Mouse (Mus musculus) kidney, embryonic 16.5 days (tissue): Measurements from ENCODE around the gene Klrd1. TPM values are rescaled to one million over a fixed set of nuclear protein-coding genes. Genes with fewer than 3 reads are reported as not detected.
"Not testable (repeated sequence)": the region's sequence is repeated elsewhere in the genome, so short reads cannot be mapped to it uniquely, and the experiment has no call there.

Source experiments
- ATAC-seq: fragments of 200-750 bp; cut with Nextera tagmentation; 2 replicates; pipeline ENCODE4 v1.8.0; 2017; ENCODE audit warnings: moderate TSS enrichment; ENCODE audit not compliant: low FRiP score, low TSS enrichment
- H3K27ac ChIP-seq: fragments of 300-500 bp; sonication (generic); 2 replicates; pipeline ENCODE4 v1.5.1; 2014; ENCODE audit warnings: low read length
- H3K27me3 ChIP-seq: fragments of 300-500 bp; sonication (generic); 2 replicates; pipeline ENCODE4 v1.6.1; 2014; ENCODE audit warnings: low read length, control low read depth, mixed read lengths; ENCODE audit not compliant: insufficient read depth
- H3K36me3 ChIP-seq: fragments of 300-500 bp; sonication (generic); 2 replicates; pipeline ENCODE4 v1.6.1; 2014; ENCODE audit warnings: low read length, control low read depth, mixed read lengths; ENCODE audit not compliant: insufficient read depth
- H3K4me1 ChIP-seq: fragments of 300-500 bp; sonication (generic); 2 replicates; pipeline ENCODE4 v1.6.1; 2014; ENCODE audit warnings: low read length, control low read depth, mixed read lengths; ENCODE audit not compliant: insufficient read depth
- H3K4me2 ChIP-seq: fragments of 300-500 bp; sonication (generic); replicated peaks from 2 replicates; pipeline ENCODE4 v1.6.1; 2014; ENCODE audit warnings: low read depth, low read length
- H3K4me3 ChIP-seq: fragments of 300-500 bp; sonication (generic); 2 replicates; pipeline ENCODE4 v1.5.1; 2014; ENCODE audit warnings: mild to moderate bottlenecking, low read length
- H3K9ac ChIP-seq: fragments of 300-500 bp; sonication (generic); replicated peaks from 2 replicates; pipeline ENCODE4 v1.6.1; 2014; ENCODE audit warnings: low read length
- H3K9me3 ChIP-seq: fragments of 300-500 bp; sonication (generic); 2 replicates; pipeline ENCODE4 v1.6.1; 2016; ENCODE audit warnings: low read length, control low read depth
- WGBS: fragments of 180-500 bp; shearing (Covaris S2); extraction: QIAGEN DNeasy Blood & Tissue Kit; methylation state at CpG from one replicate; pipeline ENCODE4 v1.1.7; 2014; 5-methylcytosine and 5-hydroxymethylcytosine counted together
- polyA plus RNA-seq: library from polyadenylated mRNA; unstranded; fragments of >200 nt; fragmentation: Nextera tagmentation; extraction: Ambion mirVana; gene quantifications from 2 replicates; pipeline ENCODE4 v1.2.1, GENCODE M21; 2015

The Klrd1 gene
- polyA plus RNA-seq, 1 experiment from 2014 or later = 0.32 TPM

DNA sequence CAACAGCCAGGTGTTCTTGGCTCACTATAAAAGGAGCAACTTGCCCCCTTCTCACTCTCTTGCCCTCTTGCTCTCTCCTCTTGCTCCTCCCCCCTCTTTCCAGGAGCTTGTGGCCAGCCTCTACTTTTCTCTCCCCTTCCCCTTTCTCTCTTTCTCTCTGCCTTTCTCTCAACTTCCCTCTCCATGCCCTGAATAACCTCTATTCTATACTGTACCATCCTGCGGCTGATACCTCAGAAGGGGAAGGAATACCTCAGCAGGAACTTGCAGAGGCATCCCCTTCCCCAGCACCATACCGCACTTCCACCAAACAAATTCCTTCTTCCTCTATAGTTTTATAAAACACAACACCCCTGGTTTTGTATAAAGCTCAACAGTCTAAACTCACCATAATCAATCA, 26.3 kb upstream of the Klrd1 start:
- Histone ChIP-seq H3K36me3 (no peaks in the 10 kb centered on the region), H3K4me3 (no peak overlapping the region), H3K9ac (no peak overlapping the region), H3K4me1 (no peaks in the 10 kb centered on the region), H3K4me2 (no peak overlapping the region), H3K27ac (no peak overlapping the region), H3K27me3 (no peaks in the 10 kb centered on the region), H3K9me3 (no peaks in the 10 kb centered on the region)
- WGBS = 79% methylated on average over 2 of the region's 2 CpGs
- ATAC-seq = no peak

GRCm38 (mm10) chr6:129575315-129575714, 16.3 kb upstream of the Klrd1 start:
- Histone ChIP-seq H3K4me3 (no peak overlapping the region), H3K36me3 (no peaks in the 10 kb centered on the region), H3K9ac (no peak overlapping the region), H3K27me3 (no peaks in the 10 kb centered on the region), H3K4me2 (no peak overlapping the region), H3K9me3 (no peaks in the 10 kb centered on the region), H3K27ac (no peak overlapping the region), H3K4me1 (no peaks in the 10 kb centered on the region)
- WGBS = 14% methylated on average over 2 of the region's 2 CpGs
- ATAC-seq = no peak

- Histone ChIP-seq H3K4me2 (no peak within 1 kb of the TSS), H3K27me3 (no peaks in the 10 kb centered on the region), H3K9ac (no peak within 1 kb of the TSS), H3K27ac (no peak within 1 kb of the TSS), H3K4me1 (no peaks in the 10 kb centered on the region), H3K9me3 (no peaks in the 10 kb centered on the region), H3K36me3 (no peaks in the 10 kb centered on the region), H3K4me3 (no peak within 1 kb of the TSS)
- WGBS = 94% methylated on average over 8 of the region's 8 CpGs
- ATAC-seq = no peak
These were observed 14.0 kb upstream of the Klrd1 start, which contains the start of gene Klre1 for GRCm38 (mm10) chr6:129577605-129578004. TSS of gene Klre1 (plus strand) at chr6:129577905.

- Histone ChIP-seq H3K27ac (no peak overlapping the region), H3K9me3 (no peaks in the 10 kb centered on the region), H3K4me3 (no peak overlapping the region), H3K27me3 (no peaks in the 10 kb centered on the region), H3K36me3 (no peaks in the 10 kb centered on the region), H3K9ac (no peak overlapping the region), H3K4me1 (no peaks in the 10 kb centered on the region), H3K4me2 (no peak overlapping the region)
- ATAC-seq = no peak
- WGBS = 58% methylated on average over 4 of the region's 4 CpGs
These were observed 10.3 kb upstream of the Klrd1 start for GRCm38 (mm10) chr6:129581274-129581673.

DNA sequence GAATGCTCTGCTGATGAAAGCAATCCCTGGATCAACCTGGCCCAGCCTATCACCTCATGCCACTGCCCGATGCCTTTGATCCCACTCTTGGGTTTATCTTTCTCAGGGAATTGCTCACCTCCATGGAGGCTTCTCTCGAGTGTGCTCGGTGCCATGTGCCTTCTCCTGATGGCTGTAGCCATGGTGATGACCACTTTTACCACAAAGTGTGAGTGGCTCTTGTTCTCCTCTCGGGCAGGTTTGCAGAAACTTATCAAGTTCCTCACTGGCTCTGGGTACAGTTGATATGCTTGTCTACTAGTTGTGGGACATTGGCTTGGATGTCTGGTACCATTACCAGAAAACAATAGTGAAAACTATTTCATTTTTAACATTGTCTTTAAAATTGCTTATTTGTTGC, 9.7 kb upstream of the Klrd1 start:
- H3K4me2 ChIP-seq = no peak overlapping the region
- no peaks in the 10 kb centered on the region for H3K9me3 ChIP-seq
- H3K4me1 ChIP-seq = no peaks in the 10 kb centered on the region
- no peaks in the 10 kb centered on the region for H3K36me3 ChIP-seq
- WGBS = 76% methylated on average over 4 of the region's 4 CpGs
- H3K27ac ChIP-seq = no peak overlapping the region
- ATAC-seq = no peak
- no peaks in the 10 kb centered on the region for H3K27me3 ChIP-seq
- no peak overlapping the region for H3K9ac ChIP-seq
- no peak overlapping the region for H3K4me3 ChIP-seq

- no peak overlapping the region for H3K27ac ChIP-seq
- H3K9me3 ChIP-seq = no peaks in the 10 kb centered on the region
These were observed 8.6 kb upstream of the Klrd1 start for GRCm38 (mm10) chr6:129583014-129583413.

GRCm38 (mm10) chr6:129608372-129608771, 16.8 kb downstream of the Klrd1 start:
- H3K9me3 ChIP-seq = no peaks in the 10 kb centered on the region
- H3K27me3 ChIP-seq = no peaks in the 10 kb centered on the region
- H3K4me2 ChIP-seq = no peak overlapping the region
- H3K4me3 ChIP-seq = no peak overlapping the region
- no peak for ATAC-seq
- H3K27ac ChIP-seq = no peak overlapping the region
- H3K36me3 ChIP-seq = no peaks in the 10 kb centered on the region
- H3K4me1 ChIP-seq = no peaks in the 10 kb centered on the region
- no peak overlapping the region for H3K9ac ChIP-seq

More at GRCm38 (mm10) chr6:129583014-129583413, 8.6 kb upstream of the Klrd1 start:
- no peak overlapping the region for H3K4me2 ChIP-seq
- H3K36me3 ChIP-seq = no peaks in the 10 kb centered on the region
- no peak overlapping the region for H3K9ac ChIP-seq
- WGBS = 80% methylated on average over 3 of the region's 3 CpGs
- no peaks in the 10 kb centered on the region for H3K4me1 ChIP-seq
- ATAC-seq = no peak
- no peak overlapping the region for H3K4me3 ChIP-seq
- H3K27me3 ChIP-seq = no peaks in the 10 kb centered on the region

- H3K36me3 ChIP-seq = no peaks in the 10 kb centered on the region
- H3K9ac ChIP-seq = no peak within 1 kb of the TSS
- no peaks in the 10 kb centered on the region for H3K27me3 ChIP-seq
- no peaks in the 10 kb centered on the region for H3K9me3 ChIP-seq
- no peak within 1 kb of the TSS for H3K4me2 ChIP-seq
- 75% methylated on average over 4 of the region's 4 CpGs for WGBS
- no peak within 1 kb of the TSS for H3K27ac ChIP-seq
- no peaks in the 10 kb centered on the region for H3K4me1 ChIP-seq
- no peak within 1 kb of the TSS for H3K4me3 ChIP-seq
- ATAC-seq = no peak
These were observed 32.2 kb downstream of the Klrd1 start, which contains the start of gene Klrk1 for GRCm38 (mm10) chr6:129623735-129624134. TSS of gene Klrk1 (minus strand) at chr6:129623864.

DNA sequence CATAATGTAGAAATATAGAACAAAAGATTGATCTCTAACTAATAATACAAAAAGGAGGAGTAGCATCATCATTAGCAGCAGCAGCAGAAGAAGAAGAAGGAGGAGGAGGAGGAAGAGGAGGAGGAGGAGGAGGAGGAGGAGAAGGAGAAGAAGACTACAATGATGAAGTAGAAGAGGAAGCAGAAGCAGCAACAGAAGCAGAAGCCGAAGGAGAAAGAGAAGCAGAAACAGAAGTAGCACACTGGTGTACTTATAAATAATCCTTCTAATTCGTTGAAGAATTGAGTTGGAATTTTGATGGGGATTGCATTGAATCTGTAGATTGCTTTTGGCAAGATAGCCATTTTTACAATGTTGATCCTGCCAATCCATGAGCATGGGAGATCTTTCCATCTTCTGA, 39.5 kb downstream of the Klrd1 start:
- not testable (repeated sequence) for H3K9me3 ChIP-seq, H3K27me3 ChIP-seq, H3K4me2 ChIP-seq, H3K36me3 ChIP-seq, H3K27ac ChIP-seq, H3K9ac ChIP-seq, ATAC-seq, H3K4me3 ChIP-seq, H3K4me1 ChIP-seq
- 81% methylated on average over 2 of the region's 2 CpGs for WGBS

DNA sequence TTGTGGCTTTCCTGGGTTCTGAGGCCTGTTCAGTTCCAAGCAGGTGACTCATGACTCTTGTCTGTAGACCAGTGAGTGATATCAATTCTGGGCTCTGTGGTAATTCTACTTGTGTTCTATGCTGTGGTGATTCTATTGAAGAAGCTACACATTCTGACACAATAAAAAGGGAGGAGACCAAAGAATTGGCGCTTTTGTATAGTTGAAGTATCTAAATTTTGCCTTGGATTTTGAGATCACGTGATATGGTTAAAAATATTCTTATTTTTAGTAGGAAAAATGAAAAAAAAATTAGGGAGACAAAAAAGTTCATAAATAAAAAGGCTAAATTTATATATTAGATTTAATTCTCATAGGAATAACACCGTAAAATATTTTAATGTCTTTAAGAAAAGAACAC, 51.7 kb downstream of the Klrd1 start, which contains the start of gene Klrc3:
Gene Klrc3, minus strand, starts transcription at position 101 of the 400 bp plus-strand sequence.
- not testable (repeated sequence) for H3K27ac ChIP-seq, H3K9ac ChIP-seq, H3K9me3 ChIP-seq, H3K4me1 ChIP-seq, H3K36me3 ChIP-seq, H3K4me3 ChIP-seq, ATAC-seq, H3K4me2 ChIP-seq, H3K27me3 ChIP-seq
- 90% methylated on average over 3 of the region's 3 CpGs for WGBS
